In the genomic region with DNA sequence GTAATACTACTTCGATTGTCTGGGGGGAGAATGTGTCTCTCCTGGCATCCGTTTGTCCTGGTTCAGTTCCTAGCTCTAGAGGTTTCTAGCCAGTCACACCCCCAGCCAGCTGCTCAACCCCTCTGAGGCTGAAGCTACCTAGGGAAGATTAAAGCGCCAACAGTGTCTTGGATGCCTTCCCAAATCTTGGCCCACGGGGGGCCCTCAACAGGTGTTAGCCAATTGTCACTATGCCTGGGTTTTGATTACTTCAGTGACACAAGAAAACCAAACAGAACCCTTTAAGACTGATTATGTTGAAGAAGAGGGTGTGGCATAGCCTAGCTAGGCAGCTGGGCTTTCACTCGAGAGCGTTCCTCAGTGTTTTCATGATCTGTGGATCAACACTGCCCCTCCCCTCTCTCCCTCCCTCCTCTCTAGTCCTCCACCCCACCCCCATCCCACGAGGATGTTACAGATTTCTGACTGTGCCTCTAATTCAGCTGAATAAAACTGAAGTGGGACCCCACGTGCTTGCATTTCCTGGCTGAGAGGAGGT, we compare ENCODE assay signal across 8 mouse cellular contexts. TPM values are rescaled to one million over a fixed set of nuclear protein-coding genes. Genes with fewer than 3 reads are reported as not detected.
DNase-seq lines count a peak whose midpoint lies in the region; ATAC-seq and TF ChIP-seq lines count a peak whose summit lies in the region.

No protein-coding gene starts in this region.

- H3K27me3 ChIP-seq in kidney, adult 2 months (replicated peaks; ENCODE audit: control insufficient read depth, insufficient read depth, low read length), result no peaks in the 10 kb centered on the region
- no peaks in the 10 kb centered on the region for H3K27me3 ChIP-seq in kidney, postnatal 0 days (ENCODE audit: insufficient read depth, low read length)

- 0 out of 2 replicates have a peak, but pooled peaks cover 6% of the 10 kb centered on the region for H3K4me1 ChIP-seq in kidney, adult 2 months (ENCODE audit: control insufficient read depth, insufficient read depth, low read length)
- H3K4me1 ChIP-seq in kidney, postnatal 0 days (replicated peaks; ENCODE audit: insufficient read depth, low read length), result peaks cover 16% of the 10 kb centered on the region

- TF ChIP-seq CTCF in kidney, adult 2 months (conservative IDR thresholded peaks at IDR 0.05; ENCODE audit: insufficient read depth, insufficient read length, low read depth, low read length), result no peak
- no peak for TF ChIP-seq CTCF in gastrocnemius, adult 2 months (IDR thresholded peaks at IDR 0.05)
- TF ChIP-seq CTCF in kidney, postnatal 0 days (IDR thresholded peaks at IDR 0.05; ENCODE audit: low read depth), result no peak

- H3K4me3 ChIP-seq in kidney, adult 2 months (ENCODE audit: insufficient read depth, low read depth, low read length), result peak overlapping the region; percentile 44
- peak overlapping the region; percentile 83 for H3K4me3 ChIP-seq in gastrocnemius, adult 2 months
- H3K4me3 ChIP-seq in kidney, postnatal 0 days (replicated peaks; ENCODE audit: low read depth, low read length), result peak overlapping the region; percentile 38

- TF ChIP-seq POLR2A in kidney, adult 2 months (IDR thresholded peaks at IDR 0.05; ENCODE audit: low read depth, low read length), result no peak

- H3K4me2 ChIP-seq in kidney, postnatal 0 days (ENCODE audit: low read length), result peak overlapping the region; percentile 85

- H3K9me3 ChIP-seq in kidney, postnatal 0 days (replicated peaks; ENCODE audit: low read length), result no peaks in the 10 kb centered on the region

- intact Hi-C loops in gastrocnemius, adult 2 months (cut with DNase I), result no loop called here

- peak; percentile 34; the same call in 1 of the 2 replicates for ATAC-seq in kidney, postnatal 0 days (replicated peaks; ENCODE audit: low FRiP score, low read depth)
- peak; percentile 46 for ATAC-seq in megakaryocyte, adult 5-6 weeks (ENCODE audit: poor library complexity, severe bottlenecking)

- H3K9ac ChIP-seq in kidney, postnatal 0 days (ENCODE audit: low read depth, low read length), result peak overlapping the region; percentile 68

- H3K27ac ChIP-seq in kidney, adult 2 months (ENCODE audit: insufficient read depth, low read depth, low read length), result peak overlapping the region; percentile 49
- H3K27ac ChIP-seq in gastrocnemius, adult 2 months, result peak overlapping the region; percentile 82
- peak overlapping the region; percentile 84 for H3K27ac ChIP-seq in kidney, postnatal 0 days

- H3K36me3 ChIP-seq in kidney, adult 2 months (ENCODE audit: control insufficient read depth, insufficient read depth, low read length), result no peaks in the 10 kb centered on the region
- no peaks in the 10 kb centered on the region for H3K36me3 ChIP-seq in kidney, postnatal 0 days (ENCODE audit: insufficient read depth, low read length)

- no peak for DNase-seq in kidney, adult 2 months
- DNase-seq in kidney, adult 11 months, result no peak
- peak; percentile 15 for DNase-seq in cerebellum, adult 11 months
- peak; percentile 40 for DNase-seq in gastrocnemius, adult 2 months
- DNase-seq in kidney, postnatal 0 days (ENCODE audit: low spot score), result peak; percentile 56
- DNase-seq in spleen, postnatal 36 days (ENCODE audit: low spot score in 2 of 2), result peak; percentile 32 to 38
- DNase-seq in embryo, embryonic 10 days (ENCODE audit: low spot score), result no peak

- WGBS in kidney, adult 2 months, result 35% methylated on average over 8 of the region's 8 CpGs
- 5% methylated on average over 8 of the region's 8 CpGs for WGBS in kidney, postnatal 0 days

RNA-seq across cellular contexts. Expression of gene Rnf7, which starts 40.1 kb away (rescaled TPM):
- polyA plus RNA-seq in kidney, adult 2 months (2012; rRNA removed), result 229 and 261 TPM in 2 replicates
- total RNA-seq in gastrocnemius, adult 2 months (2021), result 10 to 100 TPM; 67.3 to 80.3 TPM
- 241 and 255 TPM in 2 replicates for polyA plus RNA-seq in kidney, postnatal 0 days (2015; fragmentation: Nextera tagmentation; extraction: Ambion mirVana)
- 88.1 and 98.8 TPM in 2 replicates for total RNA-seq in megakaryocyte, adult 5-6 weeks (2015)
- 34.4 and 35.8 TPM in 2 replicates for total RNA-seq in megakaryocyte, adult 5-6 weeks (2017)

Comparison
In these comparisons a context has a peak if more than half of its experiments do, and no peak if none do; other contexts are left out.
1. DNase-seq: peak in cerebellum, adult 11 months (single experiment), gastrocnemius, adult 2 months (single experiment), kidney, postnatal 0 days (single experiment) and spleen, postnatal 36 days (2 of 2); none in kidney, adult 2 months (single experiment), kidney, adult 11 months (single experiment) and embryo, embryonic 10 days (single experiment).
2. Peak in every context shown above with its lines, with median percentiles within 50 percentile points of each other: H3K27ac ChIP-seq and H3K4me3 ChIP-seq.